Mouse (Mus musculus): ENCODE data around the gene Muc2. TPM values are rescaled to one million over a fixed set of nuclear protein-coding genes. Genes with fewer than 3 reads are reported as not detected.
"Not testable (repeated sequence)": the region's sequence is repeated elsewhere in the genome, so short reads cannot be mapped to it uniquely, and the experiment has no call there.

The Muc2 gene
- total RNA-seq (2015) (not detected in 2 replicates), total RNA-seq (2017) (not detected in 2 replicates)

DNA sequence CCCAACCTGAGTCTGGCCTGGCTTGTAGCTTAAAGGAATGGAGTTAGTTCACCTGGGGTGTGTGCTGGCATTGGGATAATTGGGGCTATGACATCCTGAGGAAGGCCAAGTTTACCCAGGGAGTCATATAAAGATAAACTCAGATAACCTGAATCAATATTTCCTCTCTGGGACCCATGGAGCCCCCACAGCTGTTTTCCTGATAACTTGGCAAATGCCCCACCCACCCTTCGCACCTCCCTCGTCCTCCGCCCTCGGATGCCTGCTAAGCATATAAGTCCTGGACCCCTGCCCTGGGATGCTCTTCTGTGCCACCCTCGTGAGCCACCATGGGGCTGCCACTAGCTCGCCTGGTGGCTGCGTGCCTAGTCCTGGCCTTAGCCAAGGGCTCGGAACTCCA, at the start of gene Muc2:
Gene Muc2, plus strand, starts transcription at position 301 of the 400 bp plus-strand sequence.
- no peak for ATAC-seq (ENCODE audit: poor library complexity, severe bottlenecking)

DNA sequence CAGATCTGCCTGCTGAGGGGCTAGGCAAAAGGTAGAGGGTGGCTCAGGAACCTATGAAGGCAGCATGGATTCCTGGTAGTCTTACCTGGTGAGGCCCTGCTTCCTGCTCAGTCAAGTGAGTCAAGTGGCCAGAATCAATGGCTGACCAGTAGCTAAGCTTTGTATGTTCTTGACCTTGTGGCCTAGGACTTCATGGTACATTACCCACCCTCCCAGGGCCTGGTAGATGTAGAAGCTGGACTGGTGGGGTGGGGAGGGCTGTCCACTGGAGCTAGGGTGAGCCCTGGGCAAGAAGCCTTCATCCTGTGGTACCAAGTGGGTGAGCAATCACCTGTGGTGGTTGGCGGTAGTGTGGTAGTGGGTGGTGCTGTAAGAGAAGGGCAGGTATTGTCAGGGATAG, 47.8 kb upstream of the Muc2 start:
- no peak for ATAC-seq (ENCODE audit: poor library complexity, severe bottlenecking)

DNA sequence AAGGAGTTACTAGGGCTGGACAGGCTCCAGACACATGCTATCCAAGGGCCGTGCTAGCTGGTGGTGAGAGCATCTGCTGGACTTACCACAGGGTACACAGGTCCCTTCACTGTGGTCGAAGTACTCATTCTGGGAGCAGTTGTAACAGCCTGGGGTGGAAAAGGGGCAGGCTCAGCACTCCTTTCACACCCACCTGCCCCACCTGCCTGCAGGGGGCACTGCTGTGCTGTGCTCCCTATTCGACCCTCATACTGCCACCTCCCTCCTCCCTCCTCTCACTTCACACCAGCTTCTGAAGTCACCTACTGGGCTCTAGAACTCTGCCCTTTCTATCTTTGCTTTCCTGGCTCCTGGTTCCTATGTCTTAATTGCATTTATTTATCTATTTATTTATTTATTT, 47.0 kb upstream of the Muc2 start:
- ATAC-seq (ENCODE audit: poor library complexity, severe bottlenecking), result 0 out of 2 replicates have a peak, but pooled peaks have one; percentile 25

DNA sequence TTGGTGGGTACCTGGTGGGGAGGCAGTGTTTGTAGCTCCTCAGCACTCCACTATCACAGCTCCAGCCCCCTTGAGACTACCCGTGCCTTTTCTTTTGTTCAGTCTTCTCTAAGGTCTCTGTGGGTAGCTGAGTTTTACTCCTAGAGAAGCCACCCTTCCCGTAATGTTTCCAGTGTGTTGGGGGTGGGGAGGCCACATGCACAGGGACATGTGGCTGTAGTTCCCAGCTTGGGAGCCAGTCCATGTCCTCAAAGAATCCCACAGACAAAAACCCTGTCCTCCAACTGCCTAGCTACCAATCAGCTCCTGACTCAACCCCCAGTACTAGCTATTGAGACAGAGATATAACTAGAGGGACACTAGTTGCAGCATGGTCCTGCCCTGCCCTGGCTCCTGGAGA, 43.1 kb upstream of the Muc2 start:
- no peak for ATAC-seq (ENCODE audit: poor library complexity, severe bottlenecking)

DNA sequence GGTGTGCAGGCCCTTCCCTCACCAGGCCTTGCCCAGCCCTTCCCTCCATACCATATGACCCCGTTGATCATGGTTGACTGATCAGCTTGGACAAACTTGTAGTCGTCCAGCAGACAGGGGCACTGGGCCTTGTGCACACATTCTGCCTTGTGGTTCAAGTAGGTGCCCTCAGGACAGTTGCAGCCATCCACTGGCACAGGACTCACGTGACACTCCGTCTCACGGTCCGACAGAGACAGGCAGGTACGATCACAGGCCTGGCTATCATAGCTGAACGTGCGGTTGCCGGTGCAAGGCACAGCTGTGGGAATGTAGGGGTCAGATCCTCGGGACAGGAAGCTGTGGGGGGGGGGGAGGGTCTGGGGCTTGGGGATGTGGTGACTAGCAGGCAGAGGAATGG, 42.3 kb upstream of the Muc2 start:
- no peak for ATAC-seq (ENCODE audit: poor library complexity, severe bottlenecking)

DNA sequence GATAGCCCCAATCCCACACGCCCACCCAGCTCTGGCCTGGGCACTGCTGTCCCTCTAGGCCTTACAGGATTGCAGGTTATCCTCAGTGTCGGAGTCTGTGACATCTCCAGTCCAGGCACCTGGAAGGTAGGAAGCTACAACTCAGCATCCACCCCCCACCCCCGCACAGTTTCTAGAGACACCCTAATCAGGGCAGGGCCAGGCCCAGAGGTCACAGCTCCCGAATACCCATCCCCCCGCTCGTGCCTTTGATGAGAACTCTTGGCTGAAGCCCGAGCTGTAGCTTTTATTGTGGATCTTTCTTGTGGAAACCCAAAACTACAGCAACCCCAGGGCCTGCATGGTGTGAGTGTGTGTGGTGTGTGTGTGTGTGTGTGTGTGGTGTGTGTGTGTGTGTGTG, 37.9 kb upstream of the Muc2 start:
- no peak for ATAC-seq (ENCODE audit: poor library complexity, severe bottlenecking)

DNA sequence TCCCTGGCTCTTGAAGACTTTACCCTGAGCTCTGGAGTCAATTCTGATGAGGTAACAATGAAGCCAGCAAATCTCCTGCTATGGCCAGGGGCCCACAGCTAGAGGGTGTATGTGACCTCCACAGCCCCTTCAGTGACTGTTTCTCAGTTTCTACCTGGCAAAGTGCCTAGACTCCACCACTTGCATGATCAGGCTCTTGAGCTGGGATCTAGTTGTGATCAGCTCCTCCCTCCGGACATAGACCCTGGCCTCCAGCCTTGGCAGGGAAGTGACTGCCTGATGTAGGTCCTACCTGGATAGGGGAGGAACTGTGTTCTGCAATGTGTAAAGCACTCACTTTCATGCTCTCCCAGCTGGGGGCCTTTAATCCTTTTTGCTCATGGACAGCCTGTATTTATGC, 29.8 kb upstream of the Muc2 start:
- ATAC-seq (ENCODE audit: poor library complexity, severe bottlenecking), result no peak

DNA sequence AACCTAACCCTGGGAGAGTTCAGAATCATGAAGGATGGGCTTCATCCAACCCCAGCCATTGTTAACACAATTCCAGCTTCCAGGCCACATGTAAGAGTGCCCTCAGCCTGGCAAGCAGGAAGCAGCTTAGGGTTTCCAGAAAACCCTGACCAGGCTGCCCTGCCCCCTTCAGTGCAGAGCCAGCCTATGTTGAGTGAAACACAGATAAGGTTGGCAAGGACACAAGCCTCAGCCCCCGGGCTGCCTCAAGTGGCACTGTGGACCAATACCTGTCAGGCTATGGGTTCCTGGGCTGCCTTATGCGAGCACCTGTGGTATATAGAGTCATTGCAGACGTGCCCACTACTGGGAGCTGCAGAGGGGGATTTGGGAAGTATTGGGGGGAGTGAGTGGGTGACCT, 28.7 kb upstream of the Muc2 start:
- no peak for ATAC-seq (ENCODE audit: poor library complexity, severe bottlenecking)

DNA sequence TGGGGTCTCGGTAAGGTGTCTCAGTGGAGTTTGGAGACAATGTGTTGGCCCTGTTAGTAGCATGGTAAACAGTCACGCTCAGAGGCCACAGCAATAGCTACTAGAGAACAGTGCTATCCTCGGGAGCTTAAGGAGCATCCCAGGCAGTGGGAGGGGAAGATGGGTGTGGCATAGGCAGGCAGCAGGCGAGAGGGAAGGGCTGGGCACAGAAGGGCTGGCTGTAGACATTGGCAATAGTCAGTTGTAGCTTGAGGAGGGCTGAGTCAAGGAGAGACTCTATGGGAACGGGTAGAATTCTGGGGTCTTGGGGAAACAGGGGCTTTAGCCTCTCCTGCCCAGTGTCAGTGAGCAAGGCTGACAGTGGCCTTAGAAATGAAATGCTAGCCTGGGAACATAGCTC, 27.9 kb upstream of the Muc2 start:
- ATAC-seq (ENCODE audit: poor library complexity, severe bottlenecking), result no peak

DNA sequence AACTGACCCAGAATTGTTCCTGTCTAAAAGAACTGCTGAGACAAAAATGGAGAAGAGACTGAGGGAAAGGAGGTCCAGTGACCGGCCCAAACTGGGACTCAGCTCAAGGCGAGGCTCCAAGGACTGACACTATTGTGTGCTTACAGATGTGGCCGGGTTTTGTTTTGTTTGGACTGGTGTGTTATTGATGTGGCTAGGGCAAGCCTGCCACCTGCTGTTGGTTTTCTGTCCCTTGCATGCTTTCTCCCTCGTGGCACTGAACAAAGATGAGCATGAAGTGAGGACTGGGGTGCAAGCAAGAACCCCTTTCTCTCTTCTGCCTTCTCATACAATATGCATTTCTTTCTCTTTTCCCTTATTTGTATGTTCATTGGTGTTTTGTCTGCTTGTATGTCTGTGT, 23.9 kb upstream of the Muc2 start:
- no peak for ATAC-seq (ENCODE audit: poor library complexity, severe bottlenecking)

DNA sequence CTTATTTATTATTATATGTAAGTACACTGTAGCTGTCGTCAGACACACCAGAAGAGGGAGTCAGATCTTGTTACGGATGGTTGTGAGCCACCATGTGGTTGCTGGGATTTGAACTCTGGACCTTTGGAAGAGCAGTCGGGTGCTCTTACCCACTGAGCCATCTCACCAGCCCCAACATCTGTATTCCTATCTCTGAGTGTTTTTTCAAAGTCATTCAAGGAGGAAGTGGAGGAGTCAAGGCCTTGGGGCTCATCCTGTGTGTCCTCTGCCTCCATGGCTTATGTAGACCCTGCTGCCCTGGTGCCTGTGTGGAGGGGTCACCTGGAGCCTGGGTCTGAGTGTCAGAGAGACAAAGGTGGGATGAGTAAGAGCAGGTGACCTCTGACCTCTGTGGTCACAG, 21.0 kb upstream of the Muc2 start:
- ATAC-seq (ENCODE audit: poor library complexity, severe bottlenecking), result not testable (repeated sequence)

DNA sequence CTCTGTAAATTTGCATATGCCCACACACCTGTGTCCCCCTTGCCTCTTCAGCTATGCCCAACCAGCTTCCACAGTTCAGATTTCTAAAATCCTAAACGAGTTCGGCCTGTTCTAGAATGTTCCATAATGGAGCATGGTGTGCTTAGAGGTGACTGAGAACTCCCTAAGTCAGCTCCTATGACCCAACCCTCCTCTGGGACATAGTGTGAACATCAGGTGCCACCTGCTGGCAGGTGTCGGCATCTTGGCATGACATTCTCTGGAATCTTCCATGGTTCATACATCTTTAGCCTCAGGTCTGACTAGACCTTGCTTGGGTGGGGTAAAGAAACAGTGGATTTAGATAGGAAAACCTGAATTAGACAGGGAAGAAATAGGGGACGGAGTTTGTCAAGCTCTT, 19.1 kb upstream of the Muc2 start:
- ATAC-seq (ENCODE audit: poor library complexity, severe bottlenecking), result no peak

DNA sequence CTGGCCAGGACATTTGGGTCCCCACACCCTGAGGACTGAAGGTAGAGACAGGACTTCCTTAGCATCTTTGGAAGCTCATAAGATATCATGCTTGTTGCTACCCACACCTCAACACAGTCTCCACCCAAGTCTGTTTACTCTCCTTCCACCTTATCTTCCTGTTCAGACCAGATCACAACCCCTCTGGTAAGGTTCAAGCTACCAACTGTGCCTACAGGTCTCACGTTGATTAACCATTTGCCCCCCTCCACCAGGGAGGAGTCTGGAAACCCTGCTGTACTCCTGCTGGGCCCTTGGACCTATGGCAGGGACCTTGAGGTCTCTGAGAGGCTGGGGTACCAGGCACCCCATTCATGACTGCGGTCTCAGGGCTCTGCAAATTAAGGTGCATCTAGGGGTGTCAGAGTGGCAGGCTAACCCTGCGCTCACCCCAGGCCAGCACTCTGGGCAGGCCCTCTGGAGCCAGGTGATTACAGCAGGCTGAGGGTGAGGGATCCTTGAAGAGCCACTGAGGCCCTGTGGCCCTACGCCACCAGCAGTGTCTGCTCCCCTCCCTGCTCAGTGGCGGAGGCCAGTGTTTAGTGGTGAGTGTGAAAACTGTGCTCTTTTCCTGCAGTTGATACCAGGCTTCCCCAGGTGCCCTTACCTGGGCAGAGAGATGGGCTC, 18.4 kb upstream of the Muc2 start:
- ATAC-seq (ENCODE audit: poor library complexity, severe bottlenecking), result no peak

DNA sequence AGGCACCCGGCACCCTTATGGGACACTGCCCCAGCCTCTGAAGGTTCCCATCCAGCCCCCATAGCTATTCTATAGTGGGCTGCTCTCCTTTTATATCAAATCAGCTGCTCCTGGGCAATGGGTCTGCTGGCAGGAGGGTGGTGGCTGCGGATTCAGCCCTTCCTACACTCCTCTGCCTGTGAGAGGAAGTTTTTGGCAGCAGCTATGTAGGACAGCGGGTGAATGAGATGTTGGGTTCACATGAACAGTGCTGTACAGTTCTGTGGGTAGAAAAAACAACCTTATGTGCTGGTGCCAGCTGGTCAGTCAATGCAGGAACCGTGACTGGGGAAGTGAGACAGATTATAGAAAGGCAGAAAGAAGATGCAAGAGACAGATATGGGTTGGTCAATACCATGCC, 11.2 kb upstream of the Muc2 start:
- ATAC-seq (ENCODE audit: poor library complexity, severe bottlenecking), result no peak

DNA sequence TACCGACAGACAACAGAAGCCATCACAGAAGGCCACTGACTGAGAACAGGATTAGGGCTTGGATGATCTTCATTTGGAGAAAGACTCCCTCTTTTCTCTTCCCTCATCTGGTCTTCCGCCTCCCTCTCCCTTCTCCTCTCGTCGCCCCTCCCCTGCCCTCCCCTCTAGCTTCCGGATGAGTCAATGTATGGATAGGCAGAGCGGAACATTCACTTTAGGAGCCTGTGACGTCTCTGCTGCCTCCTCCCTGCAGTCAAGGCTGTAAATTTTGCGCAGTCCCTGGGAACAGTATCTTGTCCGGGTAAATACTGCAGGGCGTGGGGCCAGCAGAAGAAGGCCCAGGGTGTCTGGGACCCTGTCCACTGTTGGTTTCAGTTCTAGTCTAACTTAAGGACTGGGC, 2.8 kb upstream of the Muc2 start:
- no peak for ATAC-seq (ENCODE audit: poor library complexity, severe bottlenecking)

DNA sequence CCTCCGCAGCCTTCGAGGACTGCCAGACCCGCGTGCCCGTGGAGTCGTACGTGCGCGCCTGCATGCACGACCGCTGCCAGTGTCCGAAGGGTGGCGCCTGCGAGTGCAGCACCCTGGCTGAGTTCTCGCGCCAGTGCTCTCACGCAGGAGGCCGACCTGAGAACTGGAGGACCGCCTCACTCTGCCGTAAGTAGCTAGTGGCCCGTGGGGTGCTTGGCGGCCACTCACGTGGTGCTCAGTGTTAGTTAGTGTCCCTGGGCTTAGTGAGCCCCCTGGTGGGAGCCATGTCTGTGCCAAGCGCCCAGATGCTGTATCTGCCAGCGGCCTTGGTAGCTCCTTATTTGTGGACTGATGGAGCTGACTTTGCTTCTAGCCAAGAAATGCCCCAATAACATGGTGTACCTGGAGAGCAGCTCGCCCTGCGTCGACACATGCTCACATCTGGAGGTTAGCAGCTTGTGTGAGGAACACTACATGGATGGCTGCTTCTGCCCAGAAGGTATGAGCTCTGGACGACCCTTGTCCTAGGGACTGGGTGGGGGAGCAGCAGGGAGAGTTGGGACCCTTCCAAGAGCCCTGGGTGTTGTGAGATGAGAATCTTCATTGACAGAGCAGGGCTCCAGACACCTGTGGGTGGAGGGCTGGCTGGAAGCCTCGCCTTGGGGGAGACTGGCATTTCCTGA, 3.6 kb downstream of the Muc2 start:
- ATAC-seq (ENCODE audit: poor library complexity, severe bottlenecking), result no peak

DNA sequence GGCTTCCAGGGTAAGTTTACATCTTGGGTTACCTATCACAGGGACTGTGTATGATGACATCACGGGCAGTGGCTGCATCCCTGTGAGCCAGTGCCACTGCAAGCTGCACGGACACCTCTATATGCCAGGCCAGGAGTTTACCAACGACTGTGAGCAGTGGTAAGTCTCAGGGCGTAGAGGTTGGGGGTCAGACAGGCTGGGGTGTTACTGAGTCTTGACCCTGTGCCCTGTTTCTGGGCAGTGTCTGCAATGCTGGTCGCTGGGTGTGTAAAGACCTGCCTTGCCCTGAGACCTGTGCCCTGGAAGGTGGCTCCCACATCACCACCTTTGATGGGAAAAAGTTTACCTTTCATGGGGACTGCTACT, 4.1 kb downstream of the Muc2 start:
- no peak for ATAC-seq (ENCODE audit: poor library complexity, severe bottlenecking)

DNA sequence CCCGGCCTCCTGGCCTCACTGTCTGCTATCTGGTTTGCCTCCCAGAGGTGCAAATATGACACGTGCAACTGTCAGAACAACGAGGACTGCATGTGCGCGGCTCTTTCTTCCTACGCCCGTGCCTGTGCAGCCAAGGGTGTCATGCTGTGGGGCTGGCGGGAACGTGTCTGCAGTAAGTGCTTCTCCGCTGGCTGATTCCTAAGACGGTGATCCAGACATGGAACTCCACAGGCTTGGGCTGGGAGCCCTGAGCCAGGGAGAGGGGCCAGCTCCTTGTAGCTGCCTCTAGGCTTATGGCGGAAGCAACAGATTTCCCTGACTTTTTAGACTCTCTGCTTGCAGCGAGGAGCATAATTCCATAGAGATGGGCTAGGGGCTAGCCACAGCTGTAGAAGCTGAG, 6.4 kb downstream of the Muc2 start:
- ATAC-seq (ENCODE audit: poor library complexity, severe bottlenecking), result no peak

DNA sequence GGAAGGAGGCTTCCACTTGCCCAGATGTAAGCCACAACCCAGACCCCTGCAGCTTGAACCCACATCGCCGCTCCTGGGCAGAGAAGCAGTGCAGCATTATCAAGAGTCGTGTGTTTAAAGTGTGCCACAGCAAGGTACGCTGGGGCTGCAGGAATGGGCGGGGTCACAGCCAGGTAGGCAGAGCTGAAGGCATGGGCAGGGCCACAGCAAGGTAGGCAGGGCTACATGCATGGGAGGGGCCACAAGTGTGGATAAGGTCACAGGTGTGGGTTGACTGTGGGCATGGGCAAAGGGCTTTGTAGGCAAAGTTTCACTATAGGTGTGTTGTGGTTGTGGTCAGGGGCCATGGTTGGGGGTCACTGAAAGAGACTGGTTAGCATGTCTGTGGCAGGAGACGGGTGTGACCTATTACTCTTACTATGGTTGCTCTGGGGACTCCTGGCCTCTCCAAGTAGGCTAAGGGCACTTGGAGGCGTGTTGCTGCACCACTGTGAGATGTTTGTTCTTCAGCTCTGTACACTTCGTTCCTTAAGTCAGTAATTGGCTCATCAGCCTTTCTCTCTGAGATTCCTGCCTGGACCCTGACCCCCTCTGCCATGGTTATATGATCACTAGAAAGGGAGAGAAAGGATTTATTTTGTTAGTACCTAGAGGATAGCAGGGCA, 9.5 kb downstream of the Muc2 start:
- ATAC-seq (ENCODE audit: poor library complexity, severe bottlenecking), result no peak

DNA sequence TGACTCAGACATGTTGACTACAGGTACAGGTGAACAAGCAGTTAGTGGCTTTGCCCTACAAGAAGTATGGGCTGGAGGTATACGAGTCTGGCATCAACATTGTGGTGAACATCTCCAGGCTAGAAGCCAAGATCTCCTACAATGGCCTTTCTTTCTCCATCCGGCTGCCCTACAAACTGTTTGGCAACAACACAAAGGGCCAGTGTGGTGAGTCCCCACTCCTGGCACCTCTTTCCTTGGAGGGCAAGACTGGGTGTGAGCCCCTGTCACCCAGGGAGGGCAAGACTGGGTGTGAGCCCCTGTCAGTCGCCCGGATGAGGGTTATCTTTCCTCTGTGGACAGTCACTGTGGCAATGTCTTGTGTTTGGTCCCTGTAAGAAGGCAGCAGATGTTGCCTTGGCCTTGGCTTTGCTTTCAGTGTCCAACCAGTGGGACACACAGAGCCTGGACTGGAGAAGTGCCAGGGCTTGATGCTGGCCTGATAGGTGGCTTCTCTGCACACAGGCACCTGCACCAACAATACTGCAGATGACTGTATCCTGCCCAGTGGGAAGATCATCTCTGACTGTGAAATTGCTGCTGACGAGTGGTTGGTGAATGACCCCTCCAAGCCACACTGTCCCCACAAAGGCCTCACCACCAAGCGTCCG, 57.4 kb downstream of the Muc2 start:
- no peak for ATAC-seq (ENCODE audit: poor library complexity, severe bottlenecking)

DNA sequence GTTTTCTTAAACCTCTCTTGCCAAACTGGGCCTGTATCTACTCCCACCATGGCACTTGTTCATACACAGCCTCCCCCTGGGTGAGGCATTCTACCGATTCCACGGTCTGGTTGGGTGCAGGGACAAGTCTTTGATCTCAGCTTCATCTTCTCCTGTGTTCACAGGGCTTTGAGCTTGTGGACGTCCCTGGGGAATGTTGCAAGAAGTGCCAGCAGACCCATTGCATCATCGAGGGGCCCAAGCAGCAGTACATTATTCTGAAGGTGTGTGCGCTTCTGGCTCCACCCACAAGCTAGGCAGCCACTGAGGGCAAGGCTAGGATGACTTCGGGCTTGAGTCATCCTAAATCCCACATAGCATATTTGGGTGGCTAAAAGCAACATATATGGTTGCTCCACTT, 62.4 kb downstream of the Muc2 start:
- ATAC-seq (ENCODE audit: poor library complexity, severe bottlenecking), result no peak

DNA sequence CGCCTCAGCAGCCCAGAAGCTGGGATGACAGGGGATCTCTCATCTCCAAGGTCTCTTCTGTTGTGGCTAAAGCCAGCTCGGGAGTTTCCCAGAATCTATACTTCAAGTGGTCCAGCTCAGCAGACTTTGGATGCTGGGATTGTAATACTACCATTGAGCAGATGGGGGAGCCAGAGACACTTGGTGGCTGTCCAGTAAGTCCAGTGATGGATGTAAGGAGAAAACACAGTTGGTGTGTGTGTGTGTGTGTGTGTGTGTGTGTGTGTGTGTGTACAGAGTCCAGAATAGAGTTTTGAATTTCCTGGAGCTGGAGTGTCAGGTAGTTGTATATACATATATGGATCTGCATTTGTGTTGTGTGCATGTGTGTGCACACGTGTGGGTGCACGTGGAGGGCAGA, 65.7 kb downstream of the Muc2 start:
- peak; percentile 69 for ATAC-seq (ENCODE audit: poor library complexity, severe bottlenecking)

All from megakaryocyte, adult 5-6 weeks (primary cell).